Mouse (Mus musculus) liver, embryonic 14.5 days (tissue): ENCODE results near the gene Hba-a1.

Experiments
- CTCF ChIP-seq: IDR thresholded peaks from 2 replicates; pipeline ENCODE4 v1.5.1; 2016; ENCODE audit warnings: antibody characterized with exemption, low read depth, control low read depth
- EP300 ChIP-seq: IDR thresholded peaks from 2 replicates; pipeline ENCODE4 v1.6.1; 2016; ENCODE audit warnings: antibody characterized with exemption, low read depth

- TF ChIP-seq CTCF = no peak
- no peak for TF ChIP-seq EP300
Measured at GRCm38 (mm10) chr11:32278458-32278957, 4.8 kb upstream of the Hba-a1 start.
